Mouse (Mus musculus): Measurements from ENCODE around the gene Cryaa. TPM values are rescaled to one million over a fixed set of nuclear protein-coding genes. Genes with fewer than 3 reads are reported as not detected.
A peak's percentile ranks its signal among the peaks of the same experiment; 100 is the strongest.
"Not testable (repeated sequence)": the region's sequence is repeated elsewhere in the genome, so short reads cannot be mapped to it uniquely, and the experiment has no call there.

The Cryaa gene
- polyA plus RNA-seq, 1 experiment: 0.21 TPM

GRCm38 (mm10) chr17:31658136-31658467 is 19.5 kb upstream of the Cryaa start:
- WGBS: under 1% methylated on average over 27 of the region's 27 CpGs
- no peak for DNase-seq (ENCODE audit: low read depth, low spot score)

- WGBS: under 1% methylated on average over 76 of the region's 77 CpGs
- peak; percentile 87 for DNase-seq (ENCODE audit: low read depth, low spot score)
Measured at GRCm38 (mm10) chr17:31658468-31659185, 19.0 kb upstream of the Cryaa start, which contains the start of gene U2af1. Gene U2af1, minus strand, starts transcription at chr17:31658892.

GRCm38 (mm10) chr17:31660661-31661250 is 16.9 kb upstream of the Cryaa start:
- DNase-seq (ENCODE audit: low read depth, low spot score): no peak
- 30% methylated on average over 8 of the region's 8 CpGs for whole genome bisulfite sequencing

- no peak for DNase-seq (ENCODE audit: low read depth, low spot score)
Measured at GRCm38 (mm10) chr17:31662855-31663254, 14.8 kb upstream of the Cryaa start.

GRCm38 (mm10) chr17:31664760-31665159 is 12.8 kb upstream of the Cryaa start:
- WGBS: 6% methylated on average over 4 of the region's 4 CpGs

GRCm38 (mm10) chr17:31668306-31668705 is 9.3 kb upstream of the Cryaa start:
- 55% methylated on average over 9 of the region's 9 CpGs for WGBS
- no peak for DNase-seq (ENCODE audit: low read depth, low spot score)

More at GRCm38 (mm10) chr17:31664760-31665159, 12.8 kb upstream of the Cryaa start:
- no peak for DNase-seq (ENCODE audit: low read depth, low spot score)

GRCm38 (mm10) chr17:31670163-31670562 is 7.4 kb upstream of the Cryaa start:
- DNase-seq (ENCODE audit: low read depth, low spot score): no peak

GRCm38 (mm10) chr17:31671698-31672097 is 5.9 kb upstream of the Cryaa start:
- no peak for DNase-seq (ENCODE audit: low read depth, low spot score)
- WGBS: 82% methylated on average over 8 of the region's 8 CpGs

More at GRCm38 (mm10) chr17:31670163-31670562, 7.4 kb upstream of the Cryaa start:
- 65% methylated on average over 11 of the region's 11 CpGs for WGBS

GRCm38 (mm10) chr17:31672279-31672678 is 5.3 kb upstream of the Cryaa start:
- WGBS: 87% methylated on average over 12 of the region's 12 CpGs
- DNase-seq (ENCODE audit: low read depth, low spot score): no peak

GRCm38 (mm10) chr17:31674426-31674825 is 3.2 kb upstream of the Cryaa start:
- WGBS: 43% methylated on average over 1 of the region's 1 CpGs
- no peak for DNase-seq (ENCODE audit: low read depth, low spot score)

- 46% methylated on average over 2 of the region's 2 CpGs for WGBS
- no peak for DNase-seq (ENCODE audit: low read depth, low spot score)
Measured at GRCm38 (mm10) chr17:31680450-31680849, 2.8 kb downstream of the Cryaa start.

- DNase-seq (ENCODE audit: low read depth, low spot score): peak; percentile 45
- WGBS: 22% methylated on average over 17 of the region's 17 CpGs
Measured at GRCm38 (mm10) chr17:31685514-31686224, 8.1 kb downstream of the Cryaa start.

- WGBS: 24% methylated on average over 3 of the region's 3 CpGs
- DNase-seq (ENCODE audit: low read depth, low spot score): no peak
Measured at GRCm38 (mm10) chr17:31686225-31686564, 8.6 kb downstream of the Cryaa start.

GRCm38 (mm10) chr17:31688112-31688511 is 10.5 kb downstream of the Cryaa start:
- 38% methylated on average over 9 of the region's 9 CpGs for WGBS
- no peak for DNase-seq (ENCODE audit: low read depth, low spot score)

- no peak for DNase-seq (ENCODE audit: low read depth, low spot score)
- 42% methylated on average over 1 of the region's 1 CpGs for WGBS
Measured at GRCm38 (mm10) chr17:31689606-31690005, 12.0 kb downstream of the Cryaa start.

GRCm38 (mm10) chr17:31692918-31693317 is 15.3 kb downstream of the Cryaa start:
- DNase-seq (ENCODE audit: low read depth, low spot score): no peak
- WGBS: 32% methylated on average over 5 of the region's 5 CpGs

- WGBS: 2% methylated on average over 20 of the region's 20 CpGs
Measured at GRCm38 (mm10) chr17:31693330-31694022, 15.9 kb downstream of the Cryaa start.

GRCm38 (mm10) chr17:31694023-31694376 is 16.4 kb downstream of the Cryaa start:
- 55% methylated on average over 7 of the region's 7 CpGs for WGBS

More at GRCm38 (mm10) chr17:31693330-31694022, 15.9 kb downstream of the Cryaa start:
- DNase-seq (ENCODE audit: low read depth, low spot score): peak; percentile 18

GRCm38 (mm10) chr17:31694949-31695348 is 17.3 kb downstream of the Cryaa start:
- DNase-seq (ENCODE audit: low read depth, low spot score): no peak

More at GRCm38 (mm10) chr17:31694023-31694376, 16.4 kb downstream of the Cryaa start:
- DNase-seq (ENCODE audit: low read depth, low spot score): no peak

GRCm38 (mm10) chr17:31695356-31695755 is 17.7 kb downstream of the Cryaa start:
- 80% methylated on average over 7 of the region's 7 CpGs for WGBS
- not testable (repeated sequence) for DNase-seq (ENCODE audit: low read depth, low spot score)

More at GRCm38 (mm10) chr17:31694949-31695348, 17.3 kb downstream of the Cryaa start:
- WGBS: 69% methylated on average over 1 of the region's 1 CpGs
